Mouse (Mus musculus) kidney, embryonic 15.5 days (tissue): ENCODE measurements around the gene Dchs2. TPM values are rescaled to one million over a fixed set of nuclear protein-coding genes. Genes with fewer than 3 reads are reported as not detected.
A peak's percentile ranks its signal among the peaks of the same experiment; 100 is the strongest.

Experiments
- ATAC-seq: fragments of 200-750 bp; cut with Nextera tagmentation; replicated peaks from 2 replicates; pipeline ENCODE4 v1.8.0; 2017; ENCODE audit warnings: moderate TSS enrichment; ENCODE audit not compliant: low FRiP score
- H3K27ac ChIP-seq: fragments of 300-500 bp; sonication (generic); 2 replicates; pipeline ENCODE4 v1.5.1; 2015; ENCODE audit warnings: mild to moderate bottlenecking, inconsistent platforms
- H3K27me3 ChIP-seq: fragments of 300-500 bp; sonication (generic); 2 replicates; pipeline ENCODE4 v1.6.1; 2015; ENCODE audit warnings: inconsistent platforms
- H3K36me3 ChIP-seq: fragments of 300-500 bp; sonication (generic); 2 replicates; pipeline ENCODE4 v1.6.1; 2015; ENCODE audit warnings: inconsistent platforms
- H3K4me1 ChIP-seq: fragments of 300-500 bp; sonication (generic); 2 replicates; pipeline ENCODE4 v1.6.1; 2015; ENCODE audit warnings: inconsistent platforms
- H3K4me2 ChIP-seq: fragments of 300-500 bp; sonication (generic); 2 replicates; pipeline ENCODE4 v1.6.1; 2015; ENCODE audit warnings: moderate library complexity, mild to moderate bottlenecking, inconsistent platforms
- H3K4me3 ChIP-seq: fragments of 300-500 bp; sonication (generic); replicated peaks from 2 replicates; pipeline ENCODE4 v1.5.1; 2015; ENCODE audit warnings: mild to moderate bottlenecking, inconsistent platforms
- H3K9ac ChIP-seq: fragments of 300-500 bp; sonication (generic); 2 replicates; pipeline ENCODE4 v1.6.1; 2015; ENCODE audit warnings: mild to moderate bottlenecking, inconsistent platforms
- H3K9me3 ChIP-seq: fragments of 300-500 bp; sonication (generic); replicated peaks from 2 replicates; pipeline ENCODE4 v1.6.1; 2016; ENCODE audit warnings: inconsistent platforms
- WGBS: fragments of 180-500 bp; shearing (Covaris S2); methylation state at CpG from one replicate; pipeline ENCODE4 v1.1.7; 2015; ENCODE audit warnings: mixed read lengths; 5-methylcytosine and 5-hydroxymethylcytosine counted together
- polyA plus RNA-seq: library from polyadenylated mRNA; unstranded; fragments of >200 nt; fragmentation: Nextera tagmentation; extraction: Ambion mirVana; gene quantifications from 2 replicates; pipeline ENCODE4 v1.2.1, GENCODE M21; 2015

Dchs2 gene
- polyA plus RNA-seq, 1 experiment from 2014 or later, result 0.21 TPM

GRCm38 (mm10) chr3:83156165-83156564 lies 28.4 kb downstream of the Dchs2 start:
- H3K4me1 ChIP-seq, result peaks cover 9% of the 10 kb centered on the region
- H3K4me2 ChIP-seq, result no peak overlapping the region
- 68% methylated on average over 4 of the region's 4 CpGs for WGBS
- no peaks in the 10 kb centered on the region for H3K27me3 ChIP-seq
- H3K9ac ChIP-seq, result no peak overlapping the region
- no peaks in the 10 kb centered on the region for H3K36me3 ChIP-seq
- no peaks in the 10 kb centered on the region for H3K9me3 ChIP-seq
- no peak overlapping the region for H3K4me3 ChIP-seq
- no peak for ATAC-seq
- H3K27ac ChIP-seq, result no peak overlapping the region

DNA sequence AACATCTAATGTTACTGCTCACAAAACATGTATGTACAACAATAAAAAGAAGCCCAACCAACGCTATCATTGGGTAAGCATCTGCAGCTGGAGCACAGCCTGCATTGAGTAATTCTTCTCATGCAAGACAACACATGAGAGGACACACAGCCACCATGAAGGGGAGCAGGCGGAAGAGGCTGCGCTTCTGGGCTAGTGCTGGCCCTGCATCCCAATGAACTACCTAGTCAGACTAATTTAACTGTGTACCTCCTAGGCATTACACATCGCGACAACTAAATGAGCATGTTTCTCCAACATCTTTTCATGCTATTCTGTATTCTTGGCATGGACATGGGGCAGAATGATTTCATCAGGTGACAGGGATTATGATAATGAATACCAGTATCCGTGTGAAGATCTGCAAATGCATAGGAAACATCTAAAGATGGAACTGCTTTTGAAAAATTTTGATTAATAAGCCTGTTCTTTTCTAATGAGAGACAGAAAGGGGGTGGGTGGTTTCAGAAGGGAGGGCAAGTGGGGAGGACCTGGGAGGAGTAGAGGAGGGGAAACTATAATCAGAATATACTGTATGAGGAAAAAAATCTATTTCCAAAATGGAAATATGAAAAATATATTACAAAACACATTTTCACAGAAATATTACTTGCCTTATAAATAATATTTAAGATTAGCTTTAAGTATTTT lies 33.9 kb downstream of the Dchs2 start:
- H3K4me2 ChIP-seq, result no peak overlapping the region
- no peaks in the 10 kb centered on the region for H3K9me3 ChIP-seq
- no peak overlapping the region for H3K4me3 ChIP-seq
- H3K9ac ChIP-seq, result no peak overlapping the region
- 76% methylated on average over 6 of the region's 6 CpGs for WGBS
- H3K4me1 ChIP-seq, result peaks cover 4% of the 10 kb centered on the region
- no peaks in the 10 kb centered on the region for H3K27me3 ChIP-seq
- no peaks in the 10 kb centered on the region for H3K36me3 ChIP-seq
- ATAC-seq, result no peak
- H3K27ac ChIP-seq, result no peak overlapping the region

DNA sequence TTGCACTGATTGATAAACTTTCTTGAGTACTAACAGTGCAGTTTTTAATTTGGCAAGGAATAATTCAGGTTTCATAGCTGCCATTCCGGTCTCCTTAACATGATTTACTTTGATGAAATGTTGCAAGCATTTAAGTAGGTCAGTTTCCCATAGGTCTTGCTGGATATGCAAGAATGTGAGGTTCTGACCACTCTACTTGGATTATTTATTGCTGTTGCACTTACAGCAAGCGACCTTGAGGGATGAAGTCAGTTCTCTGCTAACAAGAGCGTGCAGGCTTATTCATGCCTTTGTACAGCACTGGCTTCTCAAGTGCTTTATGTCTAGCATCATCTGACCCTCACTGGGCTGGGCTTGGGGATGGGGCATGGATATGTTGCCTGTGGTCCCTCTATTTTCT lies 35.9 kb downstream of the Dchs2 start:
- ATAC-seq, result no peak
- Histone ChIP-seq H3K4me2 (no peak overlapping the region), H3K36me3 (no peaks in the 10 kb centered on the region), H3K27me3 (no peaks in the 10 kb centered on the region), H3K27ac (no peak overlapping the region), H3K4me1 (no peaks in the 10 kb centered on the region), H3K9ac (no peak overlapping the region), H3K9me3 (no peaks in the 10 kb centered on the region), H3K4me3 (no peak overlapping the region)
- WGBS, result 35% methylated on average over 3 of the region's 3 CpGs

- Histone ChIP-seq H3K4me2 (no peak overlapping the region), H3K9ac (no peak overlapping the region), H3K4me3 (no peak overlapping the region), H3K27me3 (no peaks in the 10 kb centered on the region), H3K4me1 (no peaks in the 10 kb centered on the region), H3K36me3 (no peaks in the 10 kb centered on the region), H3K9me3 (no peaks in the 10 kb centered on the region), H3K27ac (no peak overlapping the region)
- WGBS, result 91% methylated on average over 5 of the region's 5 CpGs
- ATAC-seq, result no peak
Observed at GRCm38 (mm10) chr3:83185527-83185926, 57.8 kb downstream of the Dchs2 start.

DNA sequence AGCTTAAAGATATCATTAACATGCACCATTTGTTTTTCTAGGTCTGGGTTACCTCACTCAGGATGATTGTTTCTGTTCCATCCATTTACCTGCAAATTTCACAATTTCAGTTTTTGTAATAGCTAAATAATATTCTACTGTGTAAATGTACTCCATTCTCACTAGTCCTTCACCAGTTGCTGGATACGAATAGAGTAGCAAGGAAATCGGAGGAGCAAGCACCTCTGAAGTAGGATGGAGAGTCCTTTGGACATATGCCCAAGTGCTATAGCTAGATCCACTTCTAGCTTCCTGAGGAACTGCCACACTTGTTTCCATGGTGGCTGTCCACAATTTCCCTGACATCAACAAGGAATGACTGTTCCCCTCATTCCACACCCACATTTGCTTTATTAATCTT lies 63.5 kb downstream of the Dchs2 start:
- Histone ChIP-seq H3K27me3 (no peaks in the 10 kb centered on the region), H3K9me3 (no peaks in the 10 kb centered on the region), H3K36me3 (no peaks in the 10 kb centered on the region), H3K4me1 (no peaks in the 10 kb centered on the region), H3K9ac (no peak overlapping the region), H3K4me3 (no peak overlapping the region), H3K27ac (no peak overlapping the region), H3K4me2 (no peak overlapping the region)
- 84% methylated on average over 2 of the region's 2 CpGs for WGBS
- ATAC-seq, result no peak

DNA sequence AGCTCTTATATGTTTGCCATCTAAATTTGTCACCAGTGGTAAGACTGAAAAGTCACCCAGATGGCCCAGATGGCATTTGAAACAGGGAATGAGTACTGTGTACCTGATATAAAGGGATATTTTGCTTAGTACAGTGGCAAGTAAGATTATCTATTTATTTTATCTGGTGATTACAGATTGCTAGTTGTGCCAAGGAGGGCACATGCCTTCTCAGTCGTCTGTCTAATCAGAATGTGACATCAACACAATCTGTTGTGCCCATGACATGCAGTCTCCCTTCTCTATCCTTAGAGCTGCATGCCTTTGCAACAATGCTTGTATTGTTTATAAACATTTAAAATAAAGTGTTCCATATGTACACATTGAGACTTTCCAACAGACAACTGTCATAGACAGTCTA lies 64.7 kb downstream of the Dchs2 start:
- no peak overlapping the region for H3K9ac ChIP-seq
- no peaks in the 10 kb centered on the region for H3K27me3 ChIP-seq
- H3K36me3 ChIP-seq, result no peaks in the 10 kb centered on the region
- H3K9me3 ChIP-seq, result no peaks in the 10 kb centered on the region
- no peak for ATAC-seq
- H3K4me3 ChIP-seq, result no peak overlapping the region
- no peak overlapping the region for H3K4me2 ChIP-seq
- H3K4me1 ChIP-seq, result no peaks in the 10 kb centered on the region
- WGBS, result 72% methylated on average over 1 of the region's 1 CpGs
- H3K27ac ChIP-seq, result no peak overlapping the region

DNA sequence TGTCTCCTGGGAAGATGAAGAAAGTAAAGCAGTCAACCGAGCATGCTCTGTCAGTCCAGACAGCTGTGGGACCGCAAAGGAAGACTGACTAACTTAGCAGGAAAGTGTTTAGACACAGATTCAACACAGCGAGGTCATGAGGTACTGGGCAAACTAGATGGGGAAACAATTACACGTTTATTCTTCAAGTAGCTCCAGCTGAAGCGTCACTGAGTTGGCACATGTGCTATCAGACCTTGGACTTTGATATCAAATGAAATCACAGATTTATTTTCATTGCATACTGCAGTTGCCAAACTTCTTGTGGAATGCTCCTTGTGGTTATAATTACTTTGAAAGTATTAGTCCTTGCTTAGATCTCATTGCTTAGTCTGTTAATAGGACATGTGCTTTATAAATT lies 67.2 kb downstream of the Dchs2 start:
- Histone ChIP-seq H3K9me3 (no peaks in the 10 kb centered on the region), H3K4me1 (no peaks in the 10 kb centered on the region), H3K4me2 (no peak overlapping the region), H3K4me3 (no peak overlapping the region), H3K27ac (no peak overlapping the region), H3K27me3 (no peaks in the 10 kb centered on the region), H3K9ac (no peak overlapping the region), H3K36me3 (no peaks in the 10 kb centered on the region)
- ATAC-seq, result no peak
- WGBS, result 74% methylated on average over 5 of the region's 5 CpGs

DNA sequence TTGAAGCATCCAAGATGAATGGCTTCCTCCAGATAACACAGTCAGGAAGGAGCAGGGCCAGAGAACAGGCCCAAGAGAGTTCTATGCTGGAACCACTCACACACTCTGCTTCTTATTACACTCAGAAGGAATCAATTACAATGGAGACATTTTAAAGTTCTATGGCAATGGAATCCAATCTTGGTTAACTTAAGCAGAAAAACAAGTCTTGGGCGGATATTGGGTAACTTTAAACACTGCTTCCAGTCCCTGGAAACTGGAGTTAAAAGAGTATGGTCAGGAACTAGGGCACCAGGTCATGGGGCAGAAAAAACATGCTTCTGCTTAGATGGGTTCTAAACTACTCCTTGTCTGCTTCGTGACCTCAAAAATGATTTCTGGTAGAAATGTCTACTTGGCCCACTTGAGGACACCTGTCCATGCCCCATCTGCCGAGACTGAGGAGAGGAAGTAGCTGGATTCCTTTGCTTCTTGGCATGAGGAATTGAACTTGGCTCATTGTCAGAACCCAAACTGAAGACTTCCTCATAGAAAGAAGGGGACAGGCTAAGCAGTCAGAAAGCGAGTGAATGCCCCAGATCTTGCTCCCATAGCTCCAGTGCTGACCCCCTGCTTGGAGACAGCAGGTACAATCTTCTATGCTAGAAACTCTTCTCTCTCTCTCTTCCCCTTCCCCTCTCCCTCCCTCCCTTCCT lies 73.7 kb downstream of the Dchs2 start:
- H3K9me3 ChIP-seq, result no peaks in the 10 kb centered on the region
- H3K4me1 ChIP-seq, result no peaks in the 10 kb centered on the region
- no peaks in the 10 kb centered on the region for H3K36me3 ChIP-seq
- no peak overlapping the region for H3K4me2 ChIP-seq
- no peak overlapping the region for H3K9ac ChIP-seq
- WGBS, result 63% methylated on average over 4 of the region's 4 CpGs
- H3K27ac ChIP-seq, result no peak overlapping the region
- peaks cover 15% of the 10 kb centered on the region; the same call in 1 of the 2 replicates for H3K27me3 ChIP-seq
- no peak overlapping the region for H3K4me3 ChIP-seq
- ATAC-seq, result no peak

DNA sequence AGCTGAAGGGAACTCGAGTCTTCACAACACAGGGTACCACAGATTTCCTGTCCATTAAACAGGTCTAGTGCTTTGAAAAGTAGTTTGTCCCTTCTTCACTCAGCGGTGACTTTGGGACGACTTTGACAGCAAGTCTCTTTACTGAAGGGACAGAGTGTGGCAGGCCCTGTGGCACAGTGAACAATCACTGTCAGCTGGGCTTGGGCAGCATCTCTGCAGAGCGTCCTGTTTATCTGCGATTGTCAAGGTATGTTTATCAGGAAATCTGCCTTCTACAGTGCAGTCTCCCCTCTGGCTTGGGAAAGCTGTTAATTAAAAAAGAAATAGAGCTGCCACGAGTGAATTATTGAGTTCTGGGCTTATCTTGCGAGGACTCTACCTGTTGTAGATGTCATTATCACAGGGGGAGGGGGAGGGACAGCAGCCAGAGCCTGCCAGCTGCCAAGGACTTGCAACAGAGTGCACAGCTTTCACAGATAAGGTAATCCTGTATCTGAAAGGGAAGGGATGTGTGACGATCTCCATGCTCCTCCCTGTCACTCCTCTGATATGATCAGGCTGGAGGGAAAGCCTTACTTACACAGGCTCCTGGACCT lies 77.4 kb downstream of the Dchs2 start:
- Histone ChIP-seq H3K4me1 (peaks cover 11% of the 10 kb centered on the region), H3K4me2 (no peak overlapping the region), H3K27me3 (peaks cover 24% of the 10 kb centered on the region), H3K9me3 (no peaks in the 10 kb centered on the region), H3K4me3 (no peak overlapping the region), H3K27ac (no peak overlapping the region), H3K9ac (no peak overlapping the region), H3K36me3 (no peaks in the 10 kb centered on the region)
- 44% methylated on average over 8 of the region's 8 CpGs for WGBS
- no peak for ATAC-seq

- Histone ChIP-seq H3K4me2 (no peak overlapping the region), H3K9me3 (no peaks in the 10 kb centered on the region), H3K9ac (no peak overlapping the region), H3K4me3 (no peak overlapping the region), H3K4me1 (peaks cover 30% of the 10 kb centered on the region), H3K27ac (no peak overlapping the region), H3K27me3 (peaks cover 17% of the 10 kb centered on the region), H3K36me3 (no peaks in the 10 kb centered on the region)
- no peak for ATAC-seq
- WGBS, result 50% methylated on average over 9 of the region's 9 CpGs
Observed at GRCm38 (mm10) chr3:83209646-83210045, 81.9 kb downstream of the Dchs2 start.

DNA sequence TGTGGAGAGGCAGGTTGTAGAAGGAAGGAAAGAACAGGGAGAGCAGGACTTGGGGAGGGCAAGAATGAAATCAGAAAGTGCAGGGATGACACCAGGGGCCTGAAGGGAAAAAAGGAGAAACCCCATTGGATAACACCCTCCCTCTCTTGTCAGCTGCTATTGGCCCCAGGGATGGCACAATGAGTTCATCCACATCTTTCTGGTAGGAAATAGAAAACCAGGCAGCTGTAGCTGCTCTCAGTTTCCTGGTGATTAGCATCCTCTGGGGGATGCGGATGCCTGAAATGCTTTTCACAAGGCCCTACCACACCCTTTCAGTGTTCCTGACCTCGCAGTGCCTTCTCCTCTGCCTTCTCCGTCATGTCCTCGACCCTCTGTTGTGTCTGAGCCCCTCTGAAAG lies 82.5 kb downstream of the Dchs2 start:
- 50% methylated on average over 4 of the region's 4 CpGs for WGBS
- ATAC-seq, result no peak
- Histone ChIP-seq H3K9ac (no peak overlapping the region), H3K4me3 (no peak overlapping the region), H3K36me3 (no peaks in the 10 kb centered on the region), H3K4me1 (peaks cover 30% of the 10 kb centered on the region), H3K27me3 (peaks cover 13% of the 10 kb centered on the region), H3K9me3 (no peaks in the 10 kb centered on the region), H3K27ac (no peak overlapping the region), H3K4me2 (no peak overlapping the region)

GRCm38 (mm10) chr3:83211939-83212338 lies 84.2 kb downstream of the Dchs2 start:
- Histone ChIP-seq H3K4me3 (no peak overlapping the region), H3K4me1 (peaks cover 30% of the 10 kb centered on the region), H3K27ac (peak overlapping the region; percentile 32; the same call in 1 of the 2 replicates), H3K9ac (no peak overlapping the region), H3K36me3 (no peaks in the 10 kb centered on the region), H3K4me2 (no peak overlapping the region), H3K27me3 (peaks cover 4% of the 10 kb centered on the region), H3K9me3 (no peaks in the 10 kb centered on the region)
- ATAC-seq, result no peak
- WGBS, result 45% methylated on average over 5 of the region's 5 CpGs
